Mouse (Mus musculus) hindbrain, postnatal 0 days (tissue): ENCODE measurements around the gene Dnah6. TPM values are rescaled to one million over a fixed set of nuclear protein-coding genes. Genes with fewer than 3 reads are reported as not detected.

Experiments
- ATAC-seq: fragments of 200-750 bp; cut with Nextera tagmentation; 2 replicates; pipeline ENCODE4 v1.8.0; 2017; ENCODE audit warnings: mild to moderate bottlenecking, moderate TSS enrichment, moderate library complexity
- DNase-seq: peaks from one replicate; pipeline ENCODE4 v3.0.0-alpha.2; 2015; ENCODE audit warnings: low spot score
- H3K27ac ChIP-seq: fragments of 300-500 bp; sonication (generic); 2 replicates; pipeline ENCODE4 v1.5.1; 2014; ENCODE audit warnings: mild to moderate bottlenecking
- H3K27me3 ChIP-seq: fragments of 300-500 bp; sonication (generic); 2 replicates; pipeline ENCODE4 v1.6.1; 2014; ENCODE audit warnings: low read length, mixed read lengths; ENCODE audit not compliant: insufficient read depth
- H3K36me3 ChIP-seq: fragments of 300-500 bp; sonication (generic); 2 replicates; pipeline ENCODE4 v1.6.1; 2014; ENCODE audit warnings: low read length, mixed read lengths; ENCODE audit not compliant: insufficient read depth
- H3K4me1 ChIP-seq: fragments of 300-500 bp; sonication (generic); 2 replicates; pipeline ENCODE4 v1.6.1; 2014; ENCODE audit warnings: antibody characterized with exemption, low read length, mixed read lengths; ENCODE audit not compliant: insufficient read depth
- H3K4me2 ChIP-seq: fragments of 300-500 bp; sonication (generic); 2 replicates; pipeline ENCODE4 v1.6.1; 2014; ENCODE audit warnings: low read depth, mild to moderate bottlenecking, low read length, moderate library complexity, mixed read lengths
- H3K4me3 ChIP-seq: fragments of 300-500 bp; sonication (generic); 2 replicates; pipeline ENCODE4 v1.5.1; 2014; ENCODE audit warnings: low read length
- H3K9ac ChIP-seq: fragments of 300-500 bp; sonication (generic); replicated peaks from 2 replicates; pipeline ENCODE4 v1.6.1; 2014; ENCODE audit warnings: mild to moderate bottlenecking, low read length, moderate library complexity, mixed read lengths
- H3K9me3 ChIP-seq: fragments of 300-500 bp; sonication (generic); 2 replicates; pipeline ENCODE4 v1.6.1; 2016; ENCODE audit warnings: low read length, mixed read lengths
- CTCF ChIP-seq: IDR thresholded peaks from 2 replicates; pipeline ENCODE4 v1.5.1; 2016; ENCODE audit warnings: antibody characterized with exemption, control low read depth, low read depth
- WGBS: fragments of 180-500 bp; shearing (Covaris S2); extraction: QIAGEN DNeasy Blood & Tissue Kit; methylation state at CpG from one replicate; pipeline ENCODE4 v1.1.7; 2014; 5-methylcytosine and 5-hydroxymethylcytosine counted together
- polyA plus RNA-seq: library from polyadenylated mRNA; unstranded; fragments of >200 nt; fragmentation: Nextera tagmentation; extraction: Ambion mirVana; gene quantifications from 2 replicates; pipeline ENCODE4 v1.2.1, GENCODE M21; 2015
- total RNA-seq: library from RNA; depleted of rRNA; stranded (reverse); fragments of >200 nt; gene quantifications from 2 replicates; pipeline ENCODE4 v1.2.3, GENCODE M21; 2014

Gene Dnah6
- total and polyA plus RNA-seq, 2 experiments from 2014 or later: 0.34 to 1.5 TPM

GRCm38 (mm10) chr6:73055347-73055746, 166.1 kb downstream of the Dnah6 start:
- H3K27ac ChIP-seq: no peak overlapping the region
- WGBS: 93% methylated on average over 6 of the region's 6 CpGs
- no peaks in the 10 kb centered on the region for H3K4me1 ChIP-seq
- no peak for TF ChIP-seq CTCF
- no peaks in the 10 kb centered on the region for H3K27me3 ChIP-seq
- H3K9ac ChIP-seq: no peak overlapping the region
- no peaks in the 10 kb centered on the region for H3K36me3 ChIP-seq
- H3K4me2 ChIP-seq: no peak overlapping the region
- H3K4me3 ChIP-seq: no peak overlapping the region
- no peaks in the 10 kb centered on the region for H3K9me3 ChIP-seq
- DNase-seq (no peak), ATAC-seq (no peak)

GRCm38 (mm10) chr6:73054807-73055206, 166.6 kb downstream of the Dnah6 start:
- no peak overlapping the region for H3K27ac ChIP-seq
- no peak overlapping the region for H3K9ac ChIP-seq
- H3K4me3 ChIP-seq: no peak overlapping the region
- no peak for TF ChIP-seq CTCF
- H3K36me3 ChIP-seq: no peaks in the 10 kb centered on the region
- DNase-seq (no peak), ATAC-seq (no peak)
- 94% methylated on average over 6 of the region's 6 CpGs for WGBS
- H3K9me3 ChIP-seq: no peaks in the 10 kb centered on the region
- H3K27me3 ChIP-seq: no peaks in the 10 kb centered on the region
- H3K4me1 ChIP-seq: no peaks in the 10 kb centered on the region
- H3K4me2 ChIP-seq: no peak overlapping the region

GRCm38 (mm10) chr6:73053526-73053925, 167.9 kb downstream of the Dnah6 start:
- no peak for TF ChIP-seq CTCF
- Histone ChIP-seq H3K4me2 (no peak overlapping the region), H3K27ac (no peak overlapping the region), H3K4me1 (no peaks in the 10 kb centered on the region), H3K9me3 (no peaks in the 10 kb centered on the region), H3K36me3 (no peaks in the 10 kb centered on the region), H3K4me3 (no peak overlapping the region), H3K9ac (no peak overlapping the region), H3K27me3 (no peaks in the 10 kb centered on the region)
- ATAC-seq (no peak), DNase-seq (no peak)
- 93% methylated on average over 9 of the region's 9 CpGs for WGBS

GRCm38 (mm10) chr6:73047259-73047658, 174.2 kb downstream of the Dnah6 start:
- H3K4me1 ChIP-seq: no peaks in the 10 kb centered on the region
- TF ChIP-seq CTCF: no peak
- ATAC-seq (no peak), DNase-seq (no peak)
- H3K9me3 ChIP-seq: no peaks in the 10 kb centered on the region
- H3K27ac ChIP-seq: no peak overlapping the region
- 81% methylated on average over 7 of the region's 7 CpGs for WGBS
- H3K4me2 ChIP-seq: no peak overlapping the region
- no peak overlapping the region for H3K4me3 ChIP-seq
- H3K27me3 ChIP-seq: no peaks in the 10 kb centered on the region
- H3K36me3 ChIP-seq: no peaks in the 10 kb centered on the region
- H3K9ac ChIP-seq: no peak overlapping the region

GRCm38 (mm10) chr6:73045944-73046343, 175.5 kb downstream of the Dnah6 start:
- Histone ChIP-seq H3K4me1 (no peaks in the 10 kb centered on the region), H3K4me3 (no peak overlapping the region), H3K36me3 (no peaks in the 10 kb centered on the region), H3K27me3 (no peaks in the 10 kb centered on the region), H3K4me2 (no peak overlapping the region), H3K9me3 (no peaks in the 10 kb centered on the region), H3K27ac (no peak overlapping the region), H3K9ac (no peak overlapping the region)
- ATAC-seq (no peak), DNase-seq (no peak)
- TF ChIP-seq CTCF: no peak
- 82% methylated on average over 3 of the region's 3 CpGs for WGBS

- no peaks in the 10 kb centered on the region for H3K9me3 ChIP-seq
- no peak for ATAC-seq
- H3K36me3 ChIP-seq: no peaks in the 10 kb centered on the region
- DNase-seq: no peak
- H3K27ac ChIP-seq: no peak overlapping the region
- no peak for TF ChIP-seq CTCF
- H3K27me3 ChIP-seq: no peaks in the 10 kb centered on the region
- no peak overlapping the region for H3K4me2 ChIP-seq
- 63% methylated on average over 6 of the region's 6 CpGs for WGBS
- no peak overlapping the region for H3K4me3 ChIP-seq
- H3K9ac ChIP-seq: no peak overlapping the region
- H3K4me1 ChIP-seq: no peaks in the 10 kb centered on the region
Measured at GRCm38 (mm10) chr6:73042278-73042677, 179.2 kb downstream of the Dnah6 start.

GRCm38 (mm10) chr6:73038291-73038690, 183.2 kb downstream of the Dnah6 start:
- no peak for TF ChIP-seq CTCF
- no peaks in the 10 kb centered on the region for H3K36me3 ChIP-seq
- H3K27me3 ChIP-seq: no peaks in the 10 kb centered on the region
- ATAC-seq (no peak), DNase-seq (no peak)
- no peak overlapping the region for H3K4me3 ChIP-seq
- no peaks in the 10 kb centered on the region for H3K4me1 ChIP-seq
- 66% methylated on average over 2 of the region's 2 CpGs for WGBS
- H3K9ac ChIP-seq: no peak overlapping the region
- H3K9me3 ChIP-seq: no peaks in the 10 kb centered on the region
- no peak overlapping the region for H3K27ac ChIP-seq
- H3K4me2 ChIP-seq: no peak overlapping the region
